8 mouse cellular contexts compared by ENCODE assay signal in genomic region chr3:65317876-65318537, GRCm38 (mm10).
DNase-seq lines count a peak whose midpoint lies in the region; TF ChIP-seq lines count a peak whose summit lies in the region.

No protein-coding gene starts in this region.

- no peak for TF ChIP-seq POLR2A in lung, adult 2 months (IDR thresholded peaks at IDR 0.05; ENCODE audit: borderline replicate concordance, extremely low read depth, low read depth, low read length)

- TF ChIP-seq CTCF in lung, adult 2 months (IDR thresholded peaks at IDR 0.05; ENCODE audit: insufficient read depth, low read length) = peak; percentile 27; the same call in 1 of the 2 replicates

- no peaks in the 10 kb centered on the region for H3K4me1 ChIP-seq in lung, adult 2 months (ENCODE audit: control insufficient read depth, insufficient read depth, low read length)

- intact Hi-C loops in heart, postnatal 10 days (cut with DNase I) = loop anchor here (2.0 to 5.0 kb wide), 4 partner anchors 34 to 611 kb away; no protein-coding TSS in a partner anchor

- 41% methylated on average over 10 of the region's 10 CpGs for WGBS in lung, adult 2 months

- no peak overlapping the region for H3K4me3 ChIP-seq in lung, adult 2 months (replicated peaks; ENCODE audit: extremely low read depth, low read depth, low read length)

- peak; percentile 36 for DNase-seq in cerebellum, adult 8-10 months
- DNase-seq in cerebellum, adult 9-11 months = no peak
- peak; percentile 23 to 39 for DNase-seq in right cerebral cortex, adult 2 months (ENCODE audit: low spot score in 2 of 2)
- DNase-seq in right cerebral cortex, adult 18-20 months = no peak
- peak; percentile 8 for DNase-seq in c-Kit-negative CD71-positive TER-119-positive erythroid progenitor cells, embryonic 14.5 days (ENCODE audit: low read depth, low spot score)
- DNase-seq in heart, postnatal 10 days = peak; percentile 56 to 69
- peak; percentile 41 for DNase-seq in lung, adult 2 months
- DNase-seq in thymus, postnatal 25 days = peak; percentile 29

Comparison
In these comparisons a context has a peak if more than half of its experiments do, and no peak if none do; other contexts are left out.
1. DNase-seq: peak in cerebellum, adult 8-10 months (single experiment), right cerebral cortex, adult 2 months (2 of 2), c-Kit-negative CD71-positive TER-119-positive erythroid progenitor cells, embryonic 14.5 days (single experiment), heart, postnatal 10 days (2 of 2), lung, adult 2 months (single experiment) and thymus, postnatal 25 days (single experiment); none in cerebellum, adult 9-11 months (single experiment) and right cerebral cortex, adult 18-20 months (single experiment).